In genomic region chr13:44904271-44904670, GRCm38 (mm10) we compare ENCODE assay signal across 21 mouse cellular contexts.
A peak's percentile ranks its signal among the peaks of the same experiment; 100 is the strongest.
DNase-seq lines count a peak whose midpoint lies in the region; ATAC-seq lines count a peak whose summit lies in the region.
"Had no signal": no experiment of that assay in that cellular context is flagged by ENCODE, and none has a peak within 500 bp of the region (broad histone marks: within the 10 kb centered on the region; RNA-seq: fewer than 3 reads in every experiment).

No protein-coding gene starts in this region.

- H3K9me3 ChIP-seq in heart, embryonic 10.5 days: no peaks in the 10 kb centered on the region
- H3K9me3 ChIP-seq: embryonic facial prominence, embryonic 12.5 days; embryonic facial prominence, embryonic 15.5 days; forebrain, embryonic 15.5 days; heart, embryonic 13.5 days; hindbrain, embryonic 12.5 days; hindbrain, embryonic 15.5 days had no signal

- no peak overlapping the region for H3K27ac ChIP-seq in heart, embryonic 10.5 days
- H3K27ac ChIP-seq: embryonic facial prominence, embryonic 12.5 days; embryonic facial prominence, embryonic 15.5 days; forebrain, embryonic 15.5 days; heart, embryonic 13.5 days; hindbrain, embryonic 12.5 days; hindbrain, embryonic 15.5 days had no signal

- WGBS in heart, embryonic 10.5 days: 72% methylated on average over 1 of the region's 1 CpGs

- intact Hi-C loops in gastrocnemius, postnatal 36 days (cut with DNase I): no loop called here

- no peaks in the 10 kb centered on the region for H3K27me3 ChIP-seq in heart, embryonic 10.5 days (ENCODE audit: insufficient read depth, poor library complexity, severe bottlenecking)
- H3K27me3 ChIP-seq: CH12.LX; embryonic facial prominence, embryonic 12.5 days; embryonic facial prominence, embryonic 15.5 days; forebrain, embryonic 15.5 days; heart, embryonic 13.5 days; hindbrain, embryonic 12.5 days; hindbrain, embryonic 15.5 days had no signal

- H3K36me3 ChIP-seq in heart, embryonic 10.5 days: peaks cover 69% of the 10 kb centered on the region

- peaks cover 12% of the 10 kb centered on the region; the same call in 1 of the 2 replicates for H3K4me1 ChIP-seq in heart, embryonic 10.5 days

- DNase-seq in heart, adult 11 months: peak; percentile 87
- no peak for DNase-seq in heart, embryonic 10.5 days (ENCODE audit: low spot score)
- peak; percentile 19 for DNase-seq in ES-CJ7 (ENCODE audit: low read depth, low spot score)
- DNase-seq in gastrocnemius, postnatal 36 days: no peak
- DNase-seq in layer of hippocampus, adult 11-12 months (ENCODE audit: low spot score): no peak
- DNase-seq: adrenal gland, postnatal 10 days; cerebellum, adult 11 months; cerebellum, postnatal 10 days; heart, adult 18-20 months; heart, postnatal 14 days; heart, postnatal 4 days; kidney, adult 2 months had no signal

- ATAC-seq in common myeloid progenitor, adult 5-6 weeks (replicated peaks; ENCODE audit: low read depth, poor library complexity, severe bottlenecking): peak; percentile 51
- ATAC-seq: forebrain, embryonic 15.5 days; intestine, postnatal 0 days had no signal

- H3K4me3 ChIP-seq in heart, embryonic 10.5 days: no peak overlapping the region
- H3K4me3 ChIP-seq: embryonic facial prominence, embryonic 12.5 days; embryonic facial prominence, embryonic 15.5 days; forebrain, embryonic 15.5 days; heart, embryonic 13.5 days; hindbrain, embryonic 12.5 days; hindbrain, embryonic 15.5 days had no signal

Comparison
In these comparisons a context has a peak if more than half of its experiments do, and no peak if none do; other contexts are left out.
1. DNase-seq: peak in heart, adult 11 months (single experiment) and ES-CJ7 (single experiment); none in heart, embryonic 10.5 days (single experiment), gastrocnemius, postnatal 36 days (0 of 2) and layer of hippocampus, adult 11-12 months (single experiment).